Mouse (Mus musculus): ENCODE data around the gene Tspan5. TPM values are rescaled to one million over a fixed set of nuclear protein-coding genes. Genes with fewer than 3 reads are reported as not detected.

The Tspan5 gene
- total and polyA plus RNA-seq, 3 experiments: 28.1 to 35.1 TPM; not detected in 1

DNA sequence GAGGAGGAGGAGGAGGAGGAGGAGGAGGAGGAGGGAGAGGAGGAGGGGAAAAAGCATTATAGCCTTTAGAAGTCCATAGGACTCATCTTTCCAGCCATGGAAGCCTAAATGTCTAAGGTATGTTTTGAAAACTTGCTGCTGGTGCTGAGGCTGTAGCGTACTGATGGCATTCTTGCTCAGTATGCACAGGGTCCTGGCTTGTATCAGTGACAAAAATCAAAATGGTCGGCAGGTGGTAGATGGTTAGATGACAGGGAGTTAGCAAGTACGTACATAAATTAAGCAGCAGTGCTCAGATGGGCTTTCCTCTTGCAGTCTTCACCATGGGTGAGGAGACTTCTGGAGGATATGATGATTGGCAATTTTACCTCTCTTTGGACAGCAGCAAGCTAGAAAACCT, 10.8 kb downstream of the Tspan5 start:
- Histone ChIP-seq H3K27ac (ENCODE audit: control insufficient read depth, low read depth, low read length) (peak overlapping the region; percentile 14; the same call in 1 of the 2 replicates), H3K9me3 (replicated peaks; ENCODE audit: insufficient read depth, low read length) (no peaks in the 10 kb centered on the region), H3K27me3 (ENCODE audit: control insufficient read depth in 1 of 2, insufficient read depth in 2 of 2, low read length in 2 of 2) (no peaks in the 10 kb centered on the region), H3K4me1 (ENCODE audit: control insufficient read depth in 1 of 2, insufficient read depth in 2 of 2, low read length in 2 of 2) (peaks cover 17 to 54% of the 10 kb centered on the region in 2 experiments), H3K4me3 (ENCODE audit: control insufficient read depth in 1 of 2, insufficient read depth in 1 of 2, low read depth in 2 of 2, low read length in 2 of 2) (no peak overlapping the region), H3K9ac (ENCODE audit: control insufficient read depth, low read depth, low read length, poor library complexity, severe bottlenecking) (0 out of 2 replicates have a peak overlapping the region, but pooled peaks have one; percentile 3), H3K36me3 (ENCODE audit: control insufficient read depth in 1 of 2, insufficient read depth in 2 of 2, low read length in 2 of 2) (peaks cover 0 to 42% of the 10 kb centered on the region in 2 experiments; a peak in 2 of 4 replicates), H3K79me2 (ENCODE audit: control insufficient read depth, insufficient read depth, low read length, poor library complexity) (peaks cover 59% of the 10 kb centered on the region)
- TF ChIP-seq TCF12 (IDR thresholded peaks at IDR 0.05; ENCODE audit: low read depth, low read length) (no peak), JUND (IDR thresholded peaks at IDR 0.05; ENCODE audit: low read depth, low read length) (no peak), MXI1 (IDR thresholded peaks at IDR 0.05; ENCODE audit: low read depth, low read length) (no peak), MYC (IDR thresholded peaks at IDR 0.05; ENCODE audit: low read depth, low read length) (no peak), CHD1 (IDR thresholded peaks at IDR 0.05; ENCODE audit: low read depth, low read length) (no peak)
- DNase-seq (ENCODE audit: low read depth, low spot score): no peak

- Histone ChIP-seq H3K79me2 (ENCODE audit: control insufficient read depth, insufficient read depth, low read length, poor library complexity) (peaks cover 59% of the 10 kb centered on the region), H3K27me3 (ENCODE audit: control insufficient read depth in 1 of 2, insufficient read depth in 2 of 2, low read length in 2 of 2) (no peaks in the 10 kb centered on the region), H3K4me3 (ENCODE audit: control insufficient read depth in 1 of 2, insufficient read depth in 1 of 2, low read depth in 2 of 2, low read length in 2 of 2) (no peak overlapping the region), H3K9me3 (replicated peaks; ENCODE audit: insufficient read depth, low read length) (no peaks in the 10 kb centered on the region), H3K4me1 (ENCODE audit: control insufficient read depth in 1 of 2, insufficient read depth in 2 of 2, low read length in 2 of 2) (peaks cover 12 to 51% of the 10 kb centered on the region in 2 experiments), H3K9ac (ENCODE audit: control insufficient read depth, low read depth, low read length, poor library complexity, severe bottlenecking) (no peak overlapping the region), H3K36me3 (ENCODE audit: control insufficient read depth in 1 of 2, insufficient read depth in 2 of 2, low read length in 2 of 2) (peaks cover 0 to 40% of the 10 kb centered on the region in 2 experiments; a peak in 2 of 4 replicates), H3K27ac (ENCODE audit: control insufficient read depth, low read depth, low read length) (peak overlapping the region; percentile 14; the same call in 1 of the 2 replicates)
- TF ChIP-seq CHD2 (IDR thresholded peaks at IDR 0.05; ENCODE audit: low read length) (no peak), CTCF (IDR thresholded peaks at IDR 0.05 in 2 of 3, conservative IDR thresholded peaks at IDR 0.05 in 1 of 3; ENCODE audit: control insufficient read depth in 1 of 3, insufficient read depth in 1 of 3, low read depth in 2 of 3, low read length in 3 of 3, poor library complexity in 1 of 3, severe bottlenecking in 1 of 3) (no peak), ZC3H11A (IDR thresholded peaks at IDR 0.05; ENCODE audit: low read depth, low read length) (no peak), E2F4 (IDR thresholded peaks at IDR 0.05; ENCODE audit: borderline replicate concordance, low read depth, low read length) (no peak), USF1 (IDR thresholded peaks at IDR 0.05; ENCODE audit: low read depth, low read length) (no peak), ZKSCAN1 (IDR thresholded peaks at IDR 0.05; ENCODE audit: low read depth, low read length) (no peak), SMC3 (IDR thresholded peaks at IDR 0.05; ENCODE audit: low read depth, low read length) (no peak), MAX (IDR thresholded peaks at IDR 0.05; ENCODE audit: low read length) (no peak), HCFC1 (IDR thresholded peaks at IDR 0.05; ENCODE audit: low read depth, low read length) (no peak), ZMIZ1 (IDR thresholded peaks at IDR 0.05; ENCODE audit: low read depth, low read length) (no peak), RCOR1 (IDR thresholded peaks at IDR 0.05; ENCODE audit: low read depth, low read length) (no peak), SIN3A (IDR thresholded peaks at IDR 0.05; ENCODE audit: low read length) (no peak), POLR2AphosphoS2 (IDR thresholded peaks at IDR 0.05; ENCODE audit: low read length) (no peak), TBP (IDR thresholded peaks at IDR 0.05; ENCODE audit: low read depth, low read length) (no peak), TAL1 (IDR thresholded peaks at IDR 0.05; ENCODE audit: low read length) (no peak), ZNF384 (IDR thresholded peaks at IDR 0.05; ENCODE audit: low read depth, low read length) (peak; percentile 40; the same call in 1 of the 2 replicates), MYB (IDR thresholded peaks at IDR 0.05; ENCODE audit: low read depth, low read length) (no peak), UBTF (IDR thresholded peaks at IDR 0.05; ENCODE audit: borderline replicate concordance, insufficient read depth, low read depth, low read length) (no peak), KAT2A (conservative IDR thresholded peaks at IDR 0.05; ENCODE audit: low read depth, low read length) (no peak), MAFK (IDR thresholded peaks at IDR 0.05; ENCODE audit: borderline replicate concordance, low read depth, low read length) (no peak), TCF12 (IDR thresholded peaks at IDR 0.05; ENCODE audit: low read depth, low read length) (no peak), EP300 (IDR thresholded peaks at IDR 0.05; ENCODE audit: low read depth in 1 of 2, low read length in 2 of 2) (0 out of 4 replicates have a peak, but pooled peaks of 1 of the 2 experiments have one; percentile 4), GATA1 (IDR thresholded peaks at IDR 0.05; ENCODE audit: low read depth, low read length) (no peak), ELF1 (IDR thresholded peaks at IDR 0.05; ENCODE audit: low read depth, low read length) (0 out of 2 replicates have a peak, but pooled peaks have one; percentile 10), MYC (IDR thresholded peaks at IDR 0.05; ENCODE audit: low read depth, low read length) (no peak), NRF1 (IDR thresholded peaks at IDR 0.05; ENCODE audit: insufficient read depth, low read depth, low read length, poor library complexity, severe bottlenecking) (no peak)
- no peak for DNase-seq (ENCODE audit: low read depth, low spot score)
Observed at GRCm38 (mm10) chr3:138753182-138753885, 11.3 kb downstream of the Tspan5 start.

All from MEL (cell line).